Mouse (Mus musculus) olfactory bulb, adult 2 months (tissue): ENCODE measurements around the gene 4930452B06Rik. TPM values are rescaled to one million over a fixed set of nuclear protein-coding genes. Genes with fewer than 3 reads are reported as not detected.
"Not testable (repeated sequence)": the region's sequence is repeated elsewhere in the genome, so short reads cannot be mapped to it uniquely, and the experiment has no call there.

Experiments
- H3K27ac ChIP-seq: fragments of 200-500 bp; 2 replicates; pipeline ENCODE4 v1.5.1; 2012; ENCODE audit warnings: low read depth, low read length; ENCODE audit not compliant: insufficient read depth
- H3K4me1 ChIP-seq: fragments of 200-500 bp; 2 replicates; pipeline ENCODE4 v1.6.1; 2012; ENCODE audit warnings: low read length; ENCODE audit not compliant: control insufficient read depth, insufficient read depth
- H3K4me3 ChIP-seq: fragments of 200-500 bp; 2 replicates; pipeline ENCODE4 v1.5.1; 2012; ENCODE audit warnings: mild to moderate bottlenecking, low read depth, low read length, moderate library complexity; ENCODE audit not compliant: insufficient read depth
- CTCF ChIP-seq: fragments of 200-500 bp; IDR thresholded peaks from 2 replicates; pipeline ENCODE4 v1.5.1; 2012; ENCODE audit warnings: low read depth, mild to moderate bottlenecking, low read length, moderate library complexity; ENCODE audit not compliant: insufficient read depth
- POLR2A ChIP-seq: fragments of 200-500 bp; IDR thresholded peaks from 2 replicates; pipeline ENCODE4 v1.6.1; 2012; ENCODE audit warnings: mild to moderate bottlenecking, low read depth, low read length, moderate library complexity; ENCODE audit not compliant: insufficient read depth
- WGBS: fragments of 180-500 bp; shearing (Covaris S2); methylation state at CpG from one replicate; pipeline ENCODE4 v1.1.7; 2018; 5-methylcytosine and 5-hydroxymethylcytosine counted together
- polyA plus RNA-seq: library from polyadenylated mRNA; stranded (reverse); fragments of >200 nt; gene quantifications from 2 replicates; pipeline ENCODE4 v1.2.4, GENCODE M21; 2012; ENCODE audit warnings: low replicate concordance; ENCODE audit not compliant: missing spikeins, insufficient read depth, insufficient read length

4930452B06Rik gene
- polyA plus RNA-seq, 1 experiment: not detected

DNA sequence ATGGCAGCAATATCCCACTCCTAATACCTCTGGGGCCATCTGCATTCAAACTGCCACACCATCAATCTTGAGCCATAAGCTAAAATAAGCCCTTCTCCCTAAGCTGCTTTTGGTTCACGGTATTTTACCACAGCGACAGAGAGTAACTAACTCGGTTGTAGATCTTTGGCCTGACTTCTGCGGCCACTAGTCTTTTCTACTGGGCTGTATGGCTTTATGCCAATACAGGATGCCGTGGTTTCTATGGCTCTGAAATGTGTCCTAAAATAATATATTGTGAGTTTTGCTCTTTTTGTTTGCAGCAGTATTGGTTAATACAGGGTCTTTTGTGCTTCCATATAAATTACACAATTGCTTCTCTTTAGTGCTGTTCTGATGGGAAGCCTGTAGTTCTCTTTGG is 37.6 kb downstream of the 4930452B06Rik start:
- WGBS: 93% methylated on average over 5 of the region's 5 CpGs
- no peak for TF ChIP-seq POLR2A
- TF ChIP-seq CTCF: no peak
- H3K27ac ChIP-seq: no peak overlapping the region
- H3K4me1 ChIP-seq: no peaks in the 10 kb centered on the region
- no peak overlapping the region for H3K4me3 ChIP-seq

- H3K4me1 ChIP-seq: no peaks in the 10 kb centered on the region
- 91% methylated on average over 4 of the region's 4 CpGs for WGBS
- no peak for TF ChIP-seq CTCF
- no peak for TF ChIP-seq POLR2A
- no peak overlapping the region for H3K27ac ChIP-seq
- H3K4me3 ChIP-seq: no peak overlapping the region
Measured at GRCm38 (mm10) chr14:8627481-8627880, 38.6 kb downstream of the 4930452B06Rik start.

GRCm38 (mm10) chr14:8621164-8621563 is 44.9 kb downstream of the 4930452B06Rik start:
- H3K4me3 ChIP-seq: no peak overlapping the region
- TF ChIP-seq CTCF: no peak
- TF ChIP-seq POLR2A: no peak
- H3K4me1 ChIP-seq: no peaks in the 10 kb centered on the region
- H3K27ac ChIP-seq: no peak overlapping the region
- 76% methylated on average over 6 of the region's 6 CpGs for WGBS

GRCm38 (mm10) chr14:8620580-8620979 is 45.5 kb downstream of the 4930452B06Rik start:
- H3K4me1 ChIP-seq: no peaks in the 10 kb centered on the region
- TF ChIP-seq POLR2A: no peak
- no peak for TF ChIP-seq CTCF
- WGBS: 94% methylated on average over 5 of the region's 5 CpGs

GRCm38 (mm10) chr14:8615636-8616035 is 50.4 kb downstream of the 4930452B06Rik start:
- Histone ChIP-seq H3K4me3 (no peak overlapping the region), H3K27ac (no peak overlapping the region), H3K4me1 (no peaks in the 10 kb centered on the region)
- no peak for TF ChIP-seq POLR2A
- TF ChIP-seq CTCF: no peak
- 82% methylated on average over 7 of the region's 7 CpGs for whole genome bisulfite sequencing

More at GRCm38 (mm10) chr14:8620580-8620979, 45.5 kb downstream of the 4930452B06Rik start:
- Histone ChIP-seq H3K27ac (no peak overlapping the region), H3K4me3 (no peak overlapping the region)

DNA sequence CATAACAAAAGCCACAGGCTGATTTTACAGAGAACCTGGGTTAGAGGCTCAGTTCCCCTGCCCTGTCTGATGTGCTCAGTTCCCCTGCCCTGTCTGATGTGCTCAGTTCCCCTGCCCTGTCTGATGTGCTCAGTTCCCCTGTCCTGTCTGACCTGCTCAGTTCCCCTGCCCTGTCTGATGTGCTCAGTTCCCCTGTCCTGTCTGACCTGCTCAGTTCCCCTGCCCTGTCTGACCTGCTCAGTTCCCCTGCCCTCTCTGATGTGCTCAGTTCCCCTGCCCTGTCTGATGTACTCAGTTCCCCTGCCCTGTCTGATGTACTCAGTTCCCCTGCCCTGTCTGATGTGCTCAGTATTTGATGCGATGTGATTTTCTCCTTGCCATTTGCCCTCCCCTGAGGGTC is 51.6 kb downstream of the 4930452B06Rik start:
- H3K4me3 ChIP-seq, H3K27ac ChIP-seq, H3K4me1 ChIP-seq: not testable (repeated sequence)
- WGBS: 84% methylated on average over 1 of the region's 1 CpGs

- H3K27ac ChIP-seq: no peak overlapping the region
- peaks cover 2% of the 10 kb centered on the region for H3K4me1 ChIP-seq
- TF ChIP-seq CTCF: no peak
- no peak for TF ChIP-seq POLR2A
- H3K4me3 ChIP-seq: no peak overlapping the region
Measured at GRCm38 (mm10) chr14:8612080-8612479, 54.0 kb downstream of the 4930452B06Rik start.

GRCm38 (mm10) chr14:8610108-8610507 is 55.9 kb downstream of the 4930452B06Rik start:
- H3K27ac ChIP-seq: no peak overlapping the region
- TF ChIP-seq CTCF (no peak), POLR2A (no peak)
- 71% methylated on average over 3 of the region's 3 CpGs for WGBS
- peaks cover 2% of the 10 kb centered on the region for H3K4me1 ChIP-seq
- H3K4me3 ChIP-seq: no peak overlapping the region

DNA sequence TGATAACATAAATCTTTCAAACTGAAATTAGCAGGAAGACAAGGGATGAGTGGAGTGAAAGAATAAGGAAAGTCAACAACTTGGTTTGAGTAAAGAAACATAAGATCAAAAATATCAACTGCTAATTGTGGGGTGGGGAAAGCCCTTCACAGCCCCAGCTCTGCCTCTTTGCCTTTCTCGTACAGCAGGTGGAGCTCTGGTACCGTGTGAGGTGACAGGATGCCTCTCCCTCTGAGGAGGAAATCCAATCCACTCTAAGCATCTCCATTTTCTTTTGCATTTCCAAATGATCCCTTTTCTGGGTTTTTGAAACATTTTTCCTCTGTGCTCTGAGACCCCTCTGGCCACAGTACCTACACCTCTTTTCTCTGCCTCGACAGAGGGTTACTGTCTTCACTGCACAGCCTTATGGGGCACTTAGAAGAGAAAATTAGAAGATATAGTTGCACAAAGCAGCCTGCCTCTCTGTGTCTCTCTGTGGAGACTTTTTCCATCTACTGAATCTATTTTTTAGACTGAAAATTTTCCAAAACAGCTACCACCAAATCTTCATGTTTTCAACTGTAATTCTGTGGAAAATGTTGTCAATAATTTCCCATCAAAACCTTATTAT is 57.4 kb downstream of the 4930452B06Rik start:
- TF ChIP-seq POLR2A (no peak), CTCF (peak; percentile 62)

DNA sequence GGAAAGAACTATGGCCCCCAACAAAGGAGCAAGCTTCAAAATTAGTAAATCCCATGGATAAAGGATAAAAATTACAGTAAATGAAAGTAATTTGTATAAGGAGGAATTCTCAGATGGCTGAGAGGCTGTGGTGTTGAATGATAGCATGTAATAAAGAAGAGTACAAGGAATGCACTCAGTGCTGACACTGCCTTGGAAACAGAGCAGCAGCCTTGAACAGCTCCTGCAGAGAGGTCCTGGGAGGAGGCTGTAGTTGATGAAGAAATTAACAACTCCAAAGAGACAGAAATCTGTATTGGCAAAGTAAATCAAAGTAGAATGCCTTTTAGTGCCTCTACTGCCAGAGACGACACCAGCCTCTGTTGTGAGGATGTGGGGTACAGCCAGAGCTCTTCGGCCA is 61.1 kb downstream of the 4930452B06Rik start:
- Histone ChIP-seq H3K27ac (no peak overlapping the region), H3K4me1 (peaks cover 3% of the 10 kb centered on the region; the same call in 1 of the 2 replicates), H3K4me3 (no peak overlapping the region)
- TF ChIP-seq CTCF (no peak), POLR2A (no peak)
- WGBS: 88% methylated on average over 2 of the region's 2 CpGs

More for the DNA sequence above, 57.4 kb downstream of the 4930452B06Rik start:
- H3K27ac ChIP-seq: no peak overlapping the region
- no peak overlapping the region for H3K4me3 ChIP-seq
- 12% methylated on average over 3 of the region's 3 CpGs for WGBS
- H3K4me1 ChIP-seq: peaks cover 2% of the 10 kb centered on the region
